Mouse (Mus musculus) embryonic facial prominence, embryonic 13.5 days (tissue): ENCODE measurements around the gene C3. TPM values are rescaled to one million over a fixed set of nuclear protein-coding genes. Genes with fewer than 3 reads are reported as not detected.

Source experiments
- ATAC-seq: fragments of 200-750 bp; cut with Nextera tagmentation; 2 replicates; pipeline ENCODE4 v1.8.0; 2017; ENCODE audit warnings: low read depth; ENCODE audit not compliant: insufficient number of reproducible peaks, insufficient read depth, low FRiP score, low TSS enrichment
- H3K27ac ChIP-seq: fragments of 300-500 bp; sonication (generic); 2 replicates; pipeline ENCODE4 v1.5.1; 2015; ENCODE audit warnings: moderate library complexity, mild to moderate bottlenecking, inconsistent platforms
- H3K27me3 ChIP-seq: fragments of 300-500 bp; sonication (generic); 2 replicates; pipeline ENCODE4 v1.6.1; 2015; ENCODE audit warnings: mild to moderate bottlenecking, inconsistent platforms
- H3K36me3 ChIP-seq: fragments of 300-500 bp; sonication (generic); 2 replicates; pipeline ENCODE4 v1.6.1; 2015; ENCODE audit warnings: mild to moderate bottlenecking, inconsistent platforms
- H3K4me1 ChIP-seq: fragments of 300-500 bp; sonication (generic); 2 replicates; pipeline ENCODE4 v1.6.1; 2015; ENCODE audit warnings: inconsistent platforms
- H3K4me2 ChIP-seq: fragments of 300-500 bp; sonication (generic); 2 replicates; pipeline ENCODE4 v1.6.1; 2015; ENCODE audit warnings: moderate library complexity, mild to moderate bottlenecking, inconsistent platforms
- H3K4me3 ChIP-seq: fragments of 300-500 bp; sonication (generic); 2 replicates; pipeline ENCODE4 v1.5.1; 2015; ENCODE audit warnings: mild to moderate bottlenecking, inconsistent platforms
- H3K9ac ChIP-seq: fragments of 300-500 bp; sonication (generic); 2 replicates; pipeline ENCODE4 v1.6.1; 2015; ENCODE audit warnings: mild to moderate bottlenecking, inconsistent platforms
- H3K9me3 ChIP-seq: fragments of 300-500 bp; sonication (generic); 2 replicates; pipeline ENCODE4 v1.6.1; 2016; ENCODE audit warnings: inconsistent platforms
- WGBS: fragments of 180-500 bp; shearing (Covaris S2); methylation state at CpG from one replicate; pipeline ENCODE4 v1.1.7; 2015; ENCODE audit warnings: mixed read lengths; 5-methylcytosine and 5-hydroxymethylcytosine counted together
- polyA plus RNA-seq: library from polyadenylated mRNA; unstranded; fragments of >200 nt; fragmentation: Nextera tagmentation; extraction: Ambion mirVana; gene quantifications from 2 replicates; pipeline ENCODE4 v1.2.1, GENCODE M21; 2015

Gene C3
- polyA plus RNA-seq, 1 experiment from 2014 or later: 0.13 TPM

GRCm38 (mm10) chr17:57249186-57250181 is 21.5 kb upstream of the C3 start, which contains the start of gene Trip10:
Trip10 (plus strand) TSS chr17:57249455.
- H3K9ac ChIP-seq: peak within 1 kb of the TSS; percentile 82
- H3K4me2 ChIP-seq: peak within 1 kb of the TSS; percentile 95
- peak; percentile 37 for ATAC-seq
- H3K4me1 ChIP-seq: peaks cover 27% of the 10 kb centered on the region
- under 1% methylated on average over 46 of the region's 52 CpGs for WGBS
- H3K27ac ChIP-seq: peak within 1 kb of the TSS; percentile 89
- H3K4me3 ChIP-seq: peak within 1 kb of the TSS; percentile 68
- H3K36me3 ChIP-seq: peaks cover 26% of the 10 kb centered on the region
- H3K9me3 ChIP-seq: no peaks in the 10 kb centered on the region
- no peaks in the 10 kb centered on the region for H3K27me3 ChIP-seq

GRCm38 (mm10) chr17:57248771-57249170 is 20.8 kb upstream of the C3 start:
- Histone ChIP-seq H3K4me3 (peak overlapping the region; percentile 68), H3K27ac (peak overlapping the region; percentile 89), H3K9me3 (no peaks in the 10 kb centered on the region), H3K4me2 (peak overlapping the region; percentile 95), H3K27me3 (no peaks in the 10 kb centered on the region), H3K4me1 (peaks cover 27% of the 10 kb centered on the region), H3K9ac (peak overlapping the region; percentile 82), H3K36me3 (peaks cover 24% of the 10 kb centered on the region)
- ATAC-seq: no peak
- WGBS: 6% methylated on average over 13 of the region's 13 CpGs

DNA sequence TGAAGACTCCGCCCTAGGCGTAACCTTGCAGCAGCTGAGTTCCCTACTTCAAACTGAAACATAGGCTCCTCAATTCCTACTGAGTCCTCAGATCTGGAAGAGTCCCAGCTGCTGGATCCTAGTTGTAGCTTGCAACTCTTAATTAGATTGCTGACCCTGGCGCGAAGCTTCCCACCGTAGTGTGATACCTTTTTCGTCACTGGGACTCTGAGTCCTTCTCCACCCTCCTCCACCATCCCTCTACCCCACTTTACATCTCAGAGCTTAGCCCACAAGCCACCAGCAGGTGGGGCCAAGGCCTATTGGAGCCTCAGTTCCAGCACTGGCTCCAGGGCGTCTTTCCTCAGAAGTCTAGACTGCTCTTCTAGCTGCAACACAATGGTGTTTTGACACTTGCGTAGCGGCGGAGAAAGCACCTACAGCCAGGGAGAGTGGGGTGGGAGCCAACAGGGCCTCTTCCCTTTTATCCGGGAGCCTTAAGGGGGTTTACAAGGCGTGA is 20.3 kb upstream of the C3 start, which contains the start of gene Gpr108:
Gene Gpr108 (minus strand): TSS at position 246 of the 499 bp plus-strand sequence.
- 0% methylated on average over 12 of the region's 12 CpGs for WGBS
- peak within 1 kb of the TSS; percentile 84 for H3K9ac ChIP-seq
- H3K9me3 ChIP-seq: no peaks in the 10 kb centered on the region
- H3K4me1 ChIP-seq: peaks cover 27% of the 10 kb centered on the region
- H3K4me2 ChIP-seq: peak within 1 kb of the TSS; percentile 95
- peak within 1 kb of the TSS; percentile 68 for H3K4me3 ChIP-seq
- H3K27ac ChIP-seq: peak within 1 kb of the TSS; percentile 95
- H3K27me3 ChIP-seq: no peaks in the 10 kb centered on the region
- peak; percentile 65 for ATAC-seq
- H3K36me3 ChIP-seq: peaks cover 21% of the 10 kb centered on the region

DNA sequence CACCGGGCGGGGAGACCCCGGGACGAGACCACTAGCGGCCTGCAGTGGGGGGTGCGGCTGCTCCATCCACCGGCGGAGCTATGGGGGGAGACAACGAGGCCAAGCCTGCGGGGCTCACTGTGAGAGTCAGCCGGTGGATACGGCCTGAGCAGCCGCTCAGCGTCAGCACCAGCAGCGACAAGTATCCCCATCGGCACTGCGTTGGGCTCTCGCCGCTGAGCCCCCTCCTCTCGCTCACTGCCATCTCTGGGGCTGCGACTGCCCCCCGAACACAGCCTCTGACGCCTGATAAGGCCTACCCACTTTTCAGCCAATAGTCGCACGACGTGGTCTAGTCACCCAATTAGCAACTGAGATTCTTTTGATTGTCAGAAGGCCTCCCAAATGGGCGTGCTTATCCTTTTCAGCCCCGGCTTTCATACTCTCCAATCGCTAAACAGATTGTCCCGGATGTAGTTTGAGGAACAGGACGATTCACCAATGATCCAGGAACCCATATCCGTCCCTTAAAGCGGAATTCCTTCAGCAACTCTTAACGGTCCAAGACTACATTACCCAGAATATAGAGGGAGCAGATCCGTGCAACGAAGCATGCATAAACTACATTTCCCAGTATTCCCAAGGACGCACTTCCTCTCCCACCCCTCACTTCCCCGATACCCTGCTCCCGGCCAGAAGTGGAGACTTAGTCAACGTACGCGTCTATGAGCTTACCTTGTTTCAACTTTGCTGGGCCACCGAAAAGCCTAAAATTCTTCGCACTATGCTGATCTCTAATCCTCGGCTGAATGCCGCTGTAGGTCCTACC is 19.7 kb upstream of the C3 start:
- peaks cover 22% of the 10 kb centered on the region for H3K36me3 ChIP-seq
- H3K9ac ChIP-seq: peak overlapping the region; percentile 84
- no peaks in the 10 kb centered on the region for H3K27me3 ChIP-seq
- H3K4me2 ChIP-seq: peak overlapping the region; percentile 95
- peaks cover 27% of the 10 kb centered on the region for H3K4me1 ChIP-seq
- H3K4me3 ChIP-seq: peak overlapping the region; percentile 68
- peak overlapping the region; percentile 95 for H3K27ac ChIP-seq
- under 1% methylated on average over 46 of the region's 46 CpGs for WGBS
- peak; percentile 92 for ATAC-seq
- H3K9me3 ChIP-seq: no peaks in the 10 kb centered on the region

DNA sequence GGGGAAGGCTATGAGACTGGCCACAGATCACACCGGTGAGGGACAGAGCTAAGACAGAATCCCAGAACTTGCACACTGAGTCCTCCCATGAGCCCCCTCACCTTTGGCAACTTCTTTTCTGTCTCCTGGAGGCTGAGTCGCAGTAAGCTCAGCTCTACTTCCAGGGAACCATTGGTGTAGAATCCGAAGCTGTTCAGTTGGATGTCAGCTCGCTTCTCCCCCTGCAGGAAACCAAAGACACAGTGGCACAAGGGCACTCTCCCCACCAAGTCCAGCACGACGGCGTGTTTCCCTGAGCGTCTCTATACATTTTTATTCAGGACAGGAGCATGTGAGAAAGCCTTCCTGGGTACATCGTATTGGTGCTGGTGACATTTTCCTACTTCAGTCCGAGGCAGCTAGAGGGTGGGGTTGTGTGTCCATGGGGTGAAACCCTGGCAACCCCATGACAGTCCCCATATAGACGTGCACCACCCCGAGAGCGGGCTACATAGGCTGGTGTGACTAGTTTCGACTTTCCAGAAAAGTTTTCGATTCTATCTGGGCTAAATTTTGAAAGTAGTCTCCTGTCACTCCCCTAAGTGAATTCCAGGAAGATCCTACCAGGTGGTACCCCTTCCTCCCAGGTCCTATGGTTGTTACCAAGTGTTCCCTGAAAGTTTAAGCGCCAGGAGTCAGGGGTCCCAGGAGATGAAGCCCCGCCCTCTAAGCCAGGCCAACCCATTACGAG is 18.9 kb upstream of the C3 start:
- Histone ChIP-seq H3K4me3 (peak overlapping the region; percentile 68), H3K9ac (peak overlapping the region; percentile 84), H3K36me3 (peaks cover 29% of the 10 kb centered on the region), H3K27me3 (no peaks in the 10 kb centered on the region), H3K4me1 (peaks cover 27% of the 10 kb centered on the region), H3K9me3 (0 out of 2 replicates have a peak, but pooled peaks cover 3% of the 10 kb centered on the region), H3K4me2 (peak overlapping the region; percentile 86), H3K27ac (peak overlapping the region; percentile 95)
- no peak for ATAC-seq
- 3% methylated on average over 18 of the region's 18 CpGs for WGBS

DNA sequence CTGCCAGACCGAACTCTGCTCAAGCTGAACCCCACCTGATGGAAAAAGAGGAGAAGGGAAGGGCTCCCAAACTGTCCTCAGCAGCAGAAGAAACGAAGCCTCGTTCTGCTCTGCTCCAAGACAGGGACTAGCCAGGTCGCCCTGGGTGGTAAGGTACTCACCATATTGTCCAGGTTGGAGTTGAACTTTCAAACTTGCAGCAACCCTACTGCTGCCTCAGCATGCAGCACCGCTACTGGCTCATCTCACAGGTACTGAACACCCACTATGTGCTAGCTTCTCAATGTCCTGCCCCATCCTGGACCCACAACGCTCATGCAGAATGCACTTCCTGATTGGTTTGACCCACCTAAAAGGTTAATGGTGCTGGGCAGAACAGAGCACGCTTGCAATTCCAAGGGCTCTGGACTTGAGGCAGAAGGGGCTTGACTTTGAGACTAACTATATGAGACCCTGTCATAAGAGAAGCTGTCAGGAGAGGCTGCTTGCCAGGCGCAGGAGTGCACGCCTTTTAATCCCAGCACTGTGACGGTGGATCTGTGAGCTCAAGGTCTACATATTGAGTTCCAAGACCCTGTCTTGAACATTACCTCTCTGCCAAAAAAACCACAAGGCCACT is 17.5 kb upstream of the C3 start:
- Histone ChIP-seq H3K4me1 (peaks cover 21% of the 10 kb centered on the region), H3K27me3 (no peaks in the 10 kb centered on the region), H3K4me3 (no peak overlapping the region), H3K9ac (no peak overlapping the region), H3K9me3 (0 out of 2 replicates have a peak, but pooled peaks cover 3% of the 10 kb centered on the region), H3K27ac (no peak overlapping the region), H3K36me3 (peaks cover 34% of the 10 kb centered on the region), H3K4me2 (no peak overlapping the region)
- no peak for ATAC-seq
- WGBS: 89% methylated on average over 10 of the region's 10 CpGs

DNA sequence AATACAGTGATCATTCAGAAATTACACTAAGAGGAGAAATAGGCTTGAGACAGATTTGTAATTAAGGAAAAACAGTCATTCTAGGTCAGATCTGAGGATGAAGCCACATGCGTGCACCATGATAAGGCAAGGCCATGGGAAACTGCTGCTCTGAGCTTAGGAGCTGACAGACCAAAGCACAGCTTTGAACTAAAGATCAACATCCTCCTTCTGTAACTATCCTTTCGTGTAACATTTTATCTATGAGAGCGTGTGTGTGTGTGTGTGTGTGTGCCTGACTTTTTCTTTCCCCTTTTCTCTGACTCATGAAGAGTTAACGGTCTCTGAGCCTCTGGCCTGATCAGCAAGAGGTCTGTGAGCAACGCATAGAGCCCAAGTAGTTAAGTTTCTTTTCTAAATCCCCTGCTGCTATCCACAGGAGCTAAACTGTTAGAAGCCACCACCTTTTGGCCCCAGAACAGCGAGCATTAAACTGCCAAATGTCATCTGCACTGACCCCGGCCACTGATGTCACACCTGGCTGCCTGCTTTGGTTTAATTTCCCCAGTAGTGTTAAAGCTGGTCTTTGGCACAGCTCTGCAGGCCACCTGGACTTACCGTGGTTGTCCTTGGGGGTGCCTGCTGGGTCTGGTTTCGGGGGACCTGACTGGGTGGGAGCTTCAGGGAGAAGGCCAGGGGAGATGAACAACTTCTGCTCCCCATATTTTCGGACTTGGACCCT is 15.9 kb upstream of the C3 start:
- H3K4me3 ChIP-seq: no peak overlapping the region
- no peak for ATAC-seq
- no peaks in the 10 kb centered on the region for H3K27me3 ChIP-seq
- peaks cover 34% of the 10 kb centered on the region for H3K36me3 ChIP-seq
- 83% methylated on average over 10 of the region's 10 CpGs for WGBS
- no peak overlapping the region for H3K4me2 ChIP-seq
- no peak overlapping the region for H3K9ac ChIP-seq
- no peak overlapping the region for H3K27ac ChIP-seq
- H3K9me3 ChIP-seq: 0 out of 2 replicates have a peak, but pooled peaks cover 3% of the 10 kb centered on the region
- peaks cover 17% of the 10 kb centered on the region for H3K4me1 ChIP-seq

DNA sequence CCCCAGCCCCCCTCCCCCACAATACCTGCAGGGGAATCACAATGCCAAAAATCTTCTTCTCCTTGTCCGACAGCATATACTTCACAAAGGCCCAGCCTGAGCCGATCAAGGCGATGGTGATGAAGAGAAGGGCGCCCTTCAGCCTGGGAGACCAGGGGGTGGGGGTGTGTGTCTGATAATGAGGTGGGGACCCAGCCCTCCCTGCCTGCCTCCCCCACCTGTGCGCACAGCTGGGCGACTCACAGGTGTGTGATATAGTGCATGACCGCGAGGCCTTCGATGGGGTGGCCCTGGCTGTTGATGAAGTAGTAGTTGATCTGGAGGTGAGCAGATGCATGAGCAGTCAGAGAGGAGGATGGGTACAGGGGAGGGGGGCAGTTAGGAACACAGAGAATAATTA is 9.2 kb upstream of the C3 start:
- H3K9ac ChIP-seq: no peak overlapping the region
- H3K27me3 ChIP-seq: no peaks in the 10 kb centered on the region
- H3K4me1 ChIP-seq: no peaks in the 10 kb centered on the region
- WGBS: 96% methylated on average over 9 of the region's 9 CpGs
- H3K27ac ChIP-seq: no peak overlapping the region
- no peak overlapping the region for H3K4me2 ChIP-seq
- ATAC-seq: no peak
- peaks cover 47% of the 10 kb centered on the region for H3K36me3 ChIP-seq
- 0 out of 2 replicates have a peak, but pooled peaks cover 3% of the 10 kb centered on the region for H3K9me3 ChIP-seq
- H3K4me3 ChIP-seq: no peak overlapping the region

DNA sequence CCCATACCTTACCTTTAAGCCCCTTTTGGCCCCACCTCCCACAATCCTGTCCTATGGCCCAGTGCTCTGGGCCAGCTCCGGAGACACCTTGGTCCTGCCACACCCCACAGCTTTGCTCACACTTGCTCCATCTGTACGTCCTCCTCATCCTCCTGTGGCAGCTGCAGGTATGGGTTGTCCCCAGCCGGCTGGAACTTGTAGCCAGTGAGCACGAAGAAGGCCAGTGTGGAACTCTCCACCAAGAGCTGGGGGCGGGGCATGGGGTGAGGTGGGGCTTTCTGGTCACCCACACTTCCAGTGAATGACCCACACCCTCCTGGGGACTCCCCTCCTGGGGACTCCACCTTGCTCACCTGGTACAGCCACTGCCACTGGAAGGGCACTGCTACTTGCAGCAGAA is 7.9 kb upstream of the C3 start:
- no peak overlapping the region for H3K4me3 ChIP-seq

More for the DNA sequence above, 7.9 kb upstream of the C3 start:
- H3K27me3 ChIP-seq: no peaks in the 10 kb centered on the region
- H3K4me1 ChIP-seq: no peaks in the 10 kb centered on the region
- H3K9me3 ChIP-seq: no peaks in the 10 kb centered on the region
- H3K9ac ChIP-seq: no peak overlapping the region
- no peak overlapping the region for H3K4me2 ChIP-seq
- H3K36me3 ChIP-seq: peaks cover 38% of the 10 kb centered on the region
- ATAC-seq: 0 out of 2 replicates have a peak, but pooled peaks have one; percentile 7
- no peak overlapping the region for H3K27ac ChIP-seq
- 88% methylated on average over 5 of the region's 5 CpGs for WGBS
